Mouse (Mus musculus): ENCODE measurements around the gene Msh5. TPM values are rescaled to one million over a fixed set of nuclear protein-coding genes. Genes with fewer than 3 reads are reported as not detected.

The Msh5 gene
- total and polyA plus RNA-seq, 3 experiments: 26.3 to 29.0 TPM; not detected in 1

- TF ChIP-seq TCF12 (IDR thresholded peaks at IDR 0.05; ENCODE audit: low read depth, low read length) (no peak), MAX (IDR thresholded peaks at IDR 0.05; ENCODE audit: low read length) (no peak), ZMIZ1 (IDR thresholded peaks at IDR 0.05; ENCODE audit: low read depth, low read length) (no peak), E2F4 (IDR thresholded peaks at IDR 0.05; ENCODE audit: borderline replicate concordance, low read depth, low read length) (no peak), CTCF (IDR thresholded peaks at IDR 0.05 in 2 of 3, conservative IDR thresholded peaks at IDR 0.05 in 1 of 3; ENCODE audit: control insufficient read depth in 1 of 3, insufficient read depth in 1 of 3, low read depth in 2 of 3, low read length in 3 of 3, poor library complexity in 1 of 3, severe bottlenecking in 1 of 3) (no peak), ETS1 (IDR thresholded peaks at IDR 0.05; ENCODE audit: low read depth, low read length) (no peak), NELFE (IDR thresholded peaks at IDR 0.05; ENCODE audit: low read depth, low read length) (no peak), ZC3H11A (IDR thresholded peaks at IDR 0.05; ENCODE audit: low read depth, low read length) (no peak), RAD21 (IDR thresholded peaks at IDR 0.05; ENCODE audit: low read depth, low read length) (no peak), HCFC1 (IDR thresholded peaks at IDR 0.05; ENCODE audit: low read depth, low read length) (no peak), SIN3A (IDR thresholded peaks at IDR 0.05; ENCODE audit: low read length) (no peak), GABPA (IDR thresholded peaks at IDR 0.05; ENCODE audit: low read depth, low read length) (no peak), UBTF (IDR thresholded peaks at IDR 0.05; ENCODE audit: borderline replicate concordance, insufficient read depth, low read depth, low read length) (no peak), GATA1 (IDR thresholded peaks at IDR 0.05; ENCODE audit: low read depth, low read length) (no peak), CHD2 (IDR thresholded peaks at IDR 0.05; ENCODE audit: low read length) (no peak), POLR2A (IDR thresholded peaks at IDR 0.05; ENCODE audit: control insufficient read depth in 1 of 2, insufficient read depth in 1 of 2, low read depth in 1 of 2, low read length in 2 of 2, poor library complexity in 1 of 2) (no peak)
- H3K36me3 ChIP-seq (ENCODE audit: control insufficient read depth in 1 of 2, insufficient read depth in 2 of 2, low read length in 2 of 2): peaks cover 0 to 11% of the 10 kb centered on the region in 2 experiments; a peak in 2 of 4 replicates
- no peak overlapping the region for H3K4me3 ChIP-seq (ENCODE audit: control insufficient read depth in 1 of 2, insufficient read depth in 1 of 2, low read depth in 2 of 2, low read length in 2 of 2)
- H3K79me2 ChIP-seq (ENCODE audit: control insufficient read depth, insufficient read depth, low read length, poor library complexity): peaks cover 10% of the 10 kb centered on the region
- no peak for DNase-seq (ENCODE audit: low read depth, low spot score)
- no peak overlapping the region for H3K27ac ChIP-seq (ENCODE audit: control insufficient read depth, low read depth, low read length)
- no peaks in the 10 kb centered on the region for H3K27me3 ChIP-seq (ENCODE audit: control insufficient read depth in 1 of 2, insufficient read depth in 2 of 2, low read length in 2 of 2)
- H3K9ac ChIP-seq (ENCODE audit: control insufficient read depth, low read depth, low read length, poor library complexity, severe bottlenecking): no peak overlapping the region
- peaks cover 3 to 16% of the 10 kb centered on the region in 2 experiments; a peak in 2 of 4 replicates for H3K4me1 ChIP-seq (ENCODE audit: control insufficient read depth in 1 of 2, insufficient read depth in 2 of 2, low read length in 2 of 2)
- no peaks in the 10 kb centered on the region for H3K9me3 ChIP-seq (replicated peaks; ENCODE audit: insufficient read depth, low read length)
Measured at GRCm38 (mm10) chr17:35031272-35031671, 15.3 kb downstream of the Msh5 start.

- H3K27me3 ChIP-seq (ENCODE audit: control insufficient read depth in 1 of 2, insufficient read depth in 2 of 2, low read length in 2 of 2): no peaks in the 10 kb centered on the region
- no peak overlapping the region for H3K27ac ChIP-seq (ENCODE audit: control insufficient read depth, low read depth, low read length)
- H3K4me3 ChIP-seq (ENCODE audit: control insufficient read depth in 1 of 2, insufficient read depth in 1 of 2, low read depth in 2 of 2, low read length in 2 of 2): no peak overlapping the region
- no peak overlapping the region for H3K9ac ChIP-seq (ENCODE audit: control insufficient read depth, low read depth, low read length, poor library complexity, severe bottlenecking)
- H3K79me2 ChIP-seq (ENCODE audit: control insufficient read depth, insufficient read depth, low read length, poor library complexity): peaks cover 20% of the 10 kb centered on the region
- H3K4me1 ChIP-seq (ENCODE audit: control insufficient read depth in 1 of 2, insufficient read depth in 2 of 2, low read length in 2 of 2): peaks cover 3 to 27% of the 10 kb centered on the region in 2 experiments; a peak in 3 of 4 replicates
- TF ChIP-seq NELFE (IDR thresholded peaks at IDR 0.05; ENCODE audit: low read depth, low read length): no peak
- TF ChIP-seq ETS1 (IDR thresholded peaks at IDR 0.05; ENCODE audit: low read depth, low read length): no peak
- TF ChIP-seq RCOR1 (IDR thresholded peaks at IDR 0.05; ENCODE audit: low read depth, low read length): no peak
- TF ChIP-seq CHD1 (IDR thresholded peaks at IDR 0.05; ENCODE audit: low read depth, low read length): no peak
- no peak for TF ChIP-seq POLR2A (IDR thresholded peaks at IDR 0.05; ENCODE audit: control insufficient read depth in 1 of 2, insufficient read depth in 1 of 2, low read depth in 1 of 2, low read length in 2 of 2, poor library complexity in 1 of 2)
- no peak for TF ChIP-seq GATA1 (IDR thresholded peaks at IDR 0.05; ENCODE audit: low read depth, low read length)
- no peak for TF ChIP-seq BHLHE40 (IDR thresholded peaks at IDR 0.05; ENCODE audit: borderline replicate concordance, low read depth, low read length)
- no peak for TF ChIP-seq TCF12 (IDR thresholded peaks at IDR 0.05; ENCODE audit: low read depth, low read length)
- no peak for TF ChIP-seq ZKSCAN1 (IDR thresholded peaks at IDR 0.05; ENCODE audit: low read depth, low read length)
- TF ChIP-seq MYB (IDR thresholded peaks at IDR 0.05; ENCODE audit: low read depth, low read length): no peak
- TF ChIP-seq NRF1 (IDR thresholded peaks at IDR 0.05; ENCODE audit: insufficient read depth, low read depth, low read length, poor library complexity, severe bottlenecking): no peak
- TF ChIP-seq MAX (IDR thresholded peaks at IDR 0.05; ENCODE audit: low read length): no peak
- no peak for TF ChIP-seq ZMIZ1 (IDR thresholded peaks at IDR 0.05; ENCODE audit: low read depth, low read length)
- no peak for TF ChIP-seq CHD2 (IDR thresholded peaks at IDR 0.05; ENCODE audit: low read length)
- peak; percentile 29; the same call in 1 of the 2 replicates for TF ChIP-seq SMC3 (IDR thresholded peaks at IDR 0.05; ENCODE audit: low read depth, low read length)
- peak in 2 of 3 experiments; percentile 32 to 35; a peak in 4 of 6 replicates for TF ChIP-seq CTCF (IDR thresholded peaks at IDR 0.05 in 2 of 3, conservative IDR thresholded peaks at IDR 0.05 in 1 of 3; ENCODE audit: control insufficient read depth in 1 of 3, insufficient read depth in 1 of 3, low read depth in 2 of 3, low read length in 3 of 3, poor library complexity in 1 of 3, severe bottlenecking in 1 of 3)
- DNase-seq (ENCODE audit: low read depth, low spot score): peak; percentile 34
- peaks cover 0 to 22% of the 10 kb centered on the region in 2 experiments; a peak in 2 of 4 replicates for H3K36me3 ChIP-seq (ENCODE audit: control insufficient read depth in 1 of 2, insufficient read depth in 2 of 2, low read length in 2 of 2)
- no peaks in the 10 kb centered on the region for H3K9me3 ChIP-seq (replicated peaks; ENCODE audit: insufficient read depth, low read length)
Measured at GRCm38 (mm10) chr17:35029691-35030532, 16.6 kb downstream of the Msh5 start.

All from MEL (cell line).